In genomic region chr13:117705573-117705972, GRCm38 (mm10) we compare ENCODE assay signal across 15 mouse cellular contexts.
"Had no signal": no experiment of that assay in that cellular context is flagged by ENCODE, and none has a peak within 500 bp of the region (broad histone marks: within the 10 kb centered on the region; RNA-seq: fewer than 3 reads in every experiment).

No protein-coding gene starts in this region.

- H3K9ac ChIP-seq: neural tube, embryonic 12.5 days; neural tube, embryonic 13.5 days; stomach, embryonic 15.5 days had no signal

- H3K9me3 ChIP-seq: neural tube, embryonic 12.5 days; neural tube, embryonic 13.5 days; stomach, embryonic 15.5 days had no signal

- H3K4me2 ChIP-seq: neural tube, embryonic 12.5 days; neural tube, embryonic 13.5 days; stomach, embryonic 15.5 days had no signal

- H3K27ac ChIP-seq: neural tube, embryonic 12.5 days; neural tube, embryonic 13.5 days; stomach, embryonic 15.5 days; stomach, postnatal 0 days had no signal

- H3K4me1 ChIP-seq: neural tube, embryonic 12.5 days; stomach, embryonic 15.5 days had no signal

- DNase-seq: right cerebral cortex, adult 18-20 months; right cerebral cortex, postnatal 14 days; right cerebral cortex, postnatal 25 days; right cerebral cortex, postnatal 4 days; spleen, adult 18-20 months; thymus, adult 18-20 months; thymus, adult 2 months; thymus, postnatal 14 days; thymus, postnatal 25 days; thymus, postnatal 36 days; thymus, postnatal 4 days had no signal

- H3K4me3 ChIP-seq: neural tube, embryonic 12.5 days; neural tube, embryonic 13.5 days; stomach, embryonic 15.5 days had no signal

- H3K27me3 ChIP-seq: neural tube, embryonic 12.5 days; neural tube, embryonic 13.5 days; stomach, embryonic 15.5 days had no signal

- H3K36me3 ChIP-seq: neural tube, embryonic 12.5 days; neural tube, embryonic 13.5 days; stomach, embryonic 15.5 days had no signal
